Comparison of ENCODE assay signal across 8 mouse cellular contexts in genomic region chr9:123717186-123718008, GRCm38 (mm10). TPM values are rescaled to one million over a fixed set of nuclear protein-coding genes. Genes with fewer than 3 reads are reported as not detected.
A peak's percentile ranks its signal among the peaks of the same experiment; 100 is the strongest.
DNase-seq lines count a peak whose midpoint lies in the region; ATAC-seq and TF ChIP-seq lines count a peak whose summit lies in the region.

Gene Lztfl1 (minus strand): TSS chr9:123717697.

- no peak for TF ChIP-seq CTCF in G1E (IDR thresholded peaks at IDR 0.05; ENCODE audit: low read depth, low read length)
- TF ChIP-seq CTCF in layer of hippocampus, adult 2 months (conservative IDR thresholded peaks at IDR 0.05), result no peak
- TF ChIP-seq CTCF in lung, embryonic 14.5 days (IDR thresholded peaks at IDR 0.05; ENCODE audit: low read depth), result no peak
- no peak for TF ChIP-seq CTCF in olfactory bulb, adult 2 months (IDR thresholded peaks at IDR 0.05; ENCODE audit: insufficient read depth, low read depth, low read length)
- peak; percentile 6; the same call in 1 of the 2 replicates for TF ChIP-seq CTCF in thymus, adult 2 months (IDR thresholded peaks at IDR 0.05; ENCODE audit: borderline replicate concordance, control insufficient read depth, extremely low read depth, insufficient read depth, low read length, poor library complexity)

- peak within 1 kb of the TSS; percentile 82 for H3K9ac ChIP-seq in forebrain, embryonic 16.5 days (replicated peaks; ENCODE audit: low read depth, low read length)
- H3K9ac ChIP-seq in lung, embryonic 14.5 days, result peak within 1 kb of the TSS; percentile 74

- H3K9me3 ChIP-seq in G1E (replicated peaks), result no peaks in the 10 kb centered on the region
- H3K9me3 ChIP-seq in forebrain, embryonic 16.5 days (ENCODE audit: control insufficient read depth, low read length), result no peaks in the 10 kb centered on the region
- no peaks in the 10 kb centered on the region for H3K9me3 ChIP-seq in lung, embryonic 14.5 days (ENCODE audit: low read depth, low read length)

- H3K4me2 ChIP-seq in forebrain, embryonic 16.5 days (ENCODE audit: low read length), result peak within 1 kb of the TSS; percentile 89
- H3K4me2 ChIP-seq in lung, embryonic 14.5 days, result peak within 1 kb of the TSS; percentile 76

- H3K4me1 ChIP-seq in G1E (ENCODE audit: insufficient read depth, low read depth, low read length), result peaks cover 11% of the 10 kb centered on the region; the same call in 1 of the 2 replicates
- peaks cover 8% of the 10 kb centered on the region for H3K4me1 ChIP-seq in forebrain, embryonic 16.5 days (replicated peaks; ENCODE audit: control insufficient read depth, insufficient read depth, low read length)
- no peaks in the 10 kb centered on the region for H3K4me1 ChIP-seq in lung, embryonic 14.5 days (ENCODE audit: insufficient read depth)
- 0 out of 2 replicates have a peak, but pooled peaks cover 2% of the 10 kb centered on the region for H3K4me1 ChIP-seq in olfactory bulb, adult 2 months (ENCODE audit: control insufficient read depth, insufficient read depth, low read length)
- H3K4me1 ChIP-seq in thymus, adult 2 months (replicated peaks; ENCODE audit: control insufficient read depth, insufficient read depth, low read length), result peaks cover 10% of the 10 kb centered on the region

- peaks cover 7% of the 10 kb centered on the region for H3K36me3 ChIP-seq in G1E (replicated peaks)
- no peaks in the 10 kb centered on the region for H3K36me3 ChIP-seq in forebrain, embryonic 16.5 days (ENCODE audit: control insufficient read depth, insufficient read depth)
- H3K36me3 ChIP-seq in lung, embryonic 14.5 days (ENCODE audit: insufficient read depth), result no peaks in the 10 kb centered on the region
- H3K36me3 ChIP-seq in thymus, adult 2 months (ENCODE audit: control insufficient read depth, insufficient read depth, low read length), result peaks cover 1% of the 10 kb centered on the region; the same call in 1 of the 2 replicates

- H3K4me3 ChIP-seq in G1E (ENCODE audit: low read depth, low read length), result peak within 1 kb of the TSS; percentile 72
- H3K4me3 ChIP-seq in forebrain, embryonic 16.5 days (replicated peaks; ENCODE audit: low read length), result peak within 1 kb of the TSS; percentile 94
- peak within 1 kb of the TSS; percentile 85 for H3K4me3 ChIP-seq in layer of hippocampus, adult 2 months
- H3K4me3 ChIP-seq in lung, embryonic 14.5 days (ENCODE audit: low read depth, low read length), result peak within 1 kb of the TSS; percentile 82
- peak within 1 kb of the TSS; percentile 87 for H3K4me3 ChIP-seq in olfactory bulb, adult 2 months (ENCODE audit: insufficient read depth, low read depth, low read length)
- H3K4me3 ChIP-seq in thymus, adult 2 months (ENCODE audit: control insufficient read depth, insufficient read depth, low read length), result peak within 1 kb of the TSS; percentile 92

- peak; percentile 61 for TF ChIP-seq POLR2A in olfactory bulb, adult 2 months (IDR thresholded peaks at IDR 0.05; ENCODE audit: insufficient read depth, low read depth, low read length)
- peak; percentile 72 for TF ChIP-seq POLR2A in thymus, adult 2 months (IDR thresholded peaks at IDR 0.05; ENCODE audit: control insufficient read depth, extremely low read depth, insufficient read depth, low read length, poor library complexity)

- peak; percentile 99 for ATAC-seq in G1E (ENCODE audit: extremely low read depth, insufficient number of reproducible peaks, low FRiP score, poor library complexity, severe bottlenecking)
- ATAC-seq in forebrain, embryonic 16.5 days, result peak; percentile 99
- ATAC-seq in lung, embryonic 14.5 days (ENCODE audit: insufficient read depth), result peak; percentile 100

- intact Hi-C loops in heart, postnatal 36 days (cut with DNase I), result loop anchor here (2.0 kb wide), 1 partner anchor 77 kb away; no protein-coding TSS in a partner anchor

- peak within 1 kb of the TSS; percentile 26; the same call in 1 of the 2 replicates for H3K27ac ChIP-seq in forebrain, embryonic 16.5 days (ENCODE audit: low read length)
- H3K27ac ChIP-seq in layer of hippocampus, adult 2 months, result peak within 1 kb of the TSS; percentile 90
- H3K27ac ChIP-seq in lung, embryonic 14.5 days (ENCODE audit: low read depth), result peak within 1 kb of the TSS; percentile 54; the same call in 1 of the 2 replicates
- H3K27ac ChIP-seq in olfactory bulb, adult 2 months (ENCODE audit: insufficient read depth, low read depth, low read length), result 0 out of 2 replicates have a peak within 1 kb of the TSS, but pooled peaks have one; percentile 19
- peak within 1 kb of the TSS; percentile 38; the same call in 1 of the 2 replicates for H3K27ac ChIP-seq in thymus, adult 2 months (ENCODE audit: control insufficient read depth, insufficient read depth, low read length)

- WGBS in forebrain, embryonic 16.5 days, result under 1% methylated on average over 54 of the region's 55 CpGs
- under 1% methylated on average over 55 of the region's 55 CpGs for WGBS in lung, embryonic 14.5 days
- WGBS in olfactory bulb, adult 2 months, result 1% methylated on average over 55 of the region's 55 CpGs
- WGBS in thymus, adult 2 months, result 1% methylated on average over 55 of the region's 55 CpGs

- peak; percentile 75 for DNase-seq in G1E (ENCODE audit: low spot score)
- DNase-seq in cerebellum, adult 18-20 months, result peak; percentile 93 to 98
- DNase-seq in heart, postnatal 36 days, result peak; percentile 93 to 94
- DNase-seq in layer of hippocampus, adult 2 months (ENCODE audit: low spot score in 2 of 2), result peak; percentile 95 to 97
- DNase-seq in lung, embryonic 14.5 days, result peak; percentile 100
- peak; percentile 92 for DNase-seq in thymus, adult 2 months

- H3K27me3 ChIP-seq in G1E (ENCODE audit: insufficient read depth, low read length), result no peaks in the 10 kb centered on the region
- no peaks in the 10 kb centered on the region for H3K27me3 ChIP-seq in forebrain, embryonic 16.5 days (replicated peaks; ENCODE audit: control insufficient read depth, insufficient read depth, low read length)
- no peaks in the 10 kb centered on the region for H3K27me3 ChIP-seq in lung, embryonic 14.5 days (ENCODE audit: insufficient read depth, low read length)
- no peaks in the 10 kb centered on the region for H3K27me3 ChIP-seq in thymus, adult 2 months (ENCODE audit: control insufficient read depth, insufficient read depth, low read length)

RNA-seq across cellular contexts. Expression of gene Lztfl1, which starts in this region (rescaled TPM):
- 78.5 and 97.2 TPM in 2 replicates for total RNA-seq in G1E (2014; fragmentation: Nextera tagmentation)
- total RNA-seq in G1E (2017), result 40.9 and 49.3 TPM in 2 replicates
- 1.4 and 1.8 TPM in 2 replicates for polyA plus RNA-seq in G1E (2012)
- polyA plus RNA-seq in forebrain, embryonic 16.5 days (2015; fragmentation: Nextera tagmentation; extraction: Ambion mirVana), result 55.8 and 61.6 TPM in 2 replicates
- 10 to 100 TPM; 42.6 to 42.7 TPM for total RNA-seq in heart, postnatal 36 days (2021)
- total RNA-seq in layer of hippocampus, adult 2 months (2021), result 10 to 100 TPM; 62.4 to 69.3 TPM
- polyA plus RNA-seq in lung, embryonic 14.5 days (2014; fragmentation: Nextera tagmentation; extraction: Ambion mirVana), result 44.9 and 45.4 TPM in 2 replicates
- polyA plus RNA-seq in olfactory bulb, adult 2 months (2012; ENCODE audit: insufficient read depth, insufficient read length, low replicate concordance, missing spikeins), result not detected in 2 replicates
- 11.8 and 12.1 TPM in 2 replicates for polyA plus RNA-seq in thymus, adult 2 months (2012; rRNA removed)

Comparison
In these comparisons a context has a peak if more than half of its experiments do, and no peak if none do; other contexts are left out.
1. Peak in every context shown above with its lines: DNase-seq, ATAC-seq, H3K4me3 ChIP-seq and H3K27ac ChIP-seq.
2. H3K27ac ChIP-seq: peak in every context shown above with its lines; median percentile 90 in layer of hippocampus, adult 2 months; 54 in lung, embryonic 14.5 days; 38 in thymus, adult 2 months; 26 in forebrain, embryonic 16.5 days; 19 in olfactory bulb, adult 2 months.